Mouse (Mus musculus) ES-Bruce4 (cell line): Measurements from ENCODE around the gene Csrnp1.

Experiments
- CTCF ChIP-seq: IDR thresholded peaks from one replicate; pipeline ENCODE4 v1.8.1; 2011; ENCODE audit warnings: low read depth, low read length
- EP300 ChIP-seq: IDR thresholded peaks from 2 replicates; pipeline ENCODE4 v1.6.1; 2011; ENCODE audit warnings: low read depth, low read length; ENCODE audit not compliant: insufficient read depth
- POLR2A ChIP-seq: IDR thresholded peaks from one replicate; pipeline ENCODE4 v1.8.1; 2011; ENCODE audit warnings: low read length; ENCODE audit not compliant: insufficient read depth

- TF ChIP-seq CTCF, result no peak
- peak; percentile 73 for TF ChIP-seq EP300
- TF ChIP-seq POLR2A, result no peak
Measured at GRCm38 (mm10) chr9:119991310-119991709, 6.9 kb upstream of the Csrnp1 start.
